Comparison of ENCODE assay signal across 8 mouse cellular contexts in the genomic region with DNA sequence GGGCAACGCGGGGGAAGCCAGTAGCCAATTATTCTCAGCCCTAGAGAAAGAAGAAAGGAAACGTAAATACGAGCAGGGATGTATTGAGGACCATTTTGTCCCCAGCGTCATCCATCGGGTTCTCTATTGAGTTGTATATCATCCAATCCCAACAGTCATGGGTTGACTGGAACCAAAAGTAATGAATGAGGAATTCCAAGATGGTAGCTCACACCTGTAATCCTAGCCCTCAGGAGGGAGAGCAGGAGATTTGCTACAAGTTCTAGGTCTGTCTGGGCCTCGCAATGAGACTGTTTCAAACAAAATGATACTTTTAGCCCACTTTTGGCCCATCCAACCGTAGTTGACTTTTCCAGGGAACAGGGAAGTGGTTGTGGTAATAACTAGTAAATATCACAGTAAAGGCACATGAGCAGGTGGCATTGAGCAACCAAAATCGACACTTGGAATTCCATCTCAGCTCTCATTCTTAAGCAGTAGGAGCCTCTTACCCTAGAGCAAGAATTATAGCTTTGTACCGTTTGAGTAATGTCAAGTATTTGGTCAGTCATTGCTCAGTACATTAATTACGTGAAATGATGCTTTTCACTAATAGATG. TPM values are rescaled to one million over a fixed set of nuclear protein-coding genes. Genes with fewer than 3 reads are reported as not detected.
DNase-seq lines count a peak whose midpoint lies in the region; ATAC-seq and TF ChIP-seq lines count a peak whose summit lies in the region.

No protein-coding gene starts in this region.

- TF ChIP-seq POLR2A in cerebellum, adult 2 months (IDR thresholded peaks at IDR 0.05; ENCODE audit: borderline replicate concordance, insufficient read depth, low read length) = no peak
- TF ChIP-seq POLR2A in CH12.LX (IDR thresholded peaks at IDR 0.05; ENCODE audit: low read depth, low read length) = no peak

- no peak for ATAC-seq in hindbrain, embryonic 11.5 days (ENCODE audit: low FRiP score)
- no peak for ATAC-seq in CD4-positive, CD25-positive, alpha-beta regulatory T cell, adult 4 months

- H3K4me2 ChIP-seq in CH12.LX (ENCODE audit: insufficient read depth, low read depth, poor library complexity, severe bottlenecking) = peak overlapping the region; percentile 75; the same call in 1 of the 2 replicates
- H3K4me2 ChIP-seq in hindbrain, embryonic 11.5 days (replicated peaks; ENCODE audit: low read depth, low read length) = peak overlapping the region; percentile 69

- peak overlapping the region; percentile 79; the same call in 1 of the 2 replicates for H3K9ac ChIP-seq in CH12.LX (ENCODE audit: insufficient read depth, low read depth)
- peak overlapping the region; percentile 97 for H3K9ac ChIP-seq in hindbrain, embryonic 11.5 days (ENCODE audit: low read depth, low read length)

- no peak for DNase-seq in cerebellum, adult 2 months
- no peak for DNase-seq in cerebellum, adult 8-10 months
- no peak for DNase-seq in CH12.LX (ENCODE audit: extremely low read depth)
- DNase-seq in hindbrain, embryonic 11.5 days (ENCODE audit: low spot score) = no peak
- peak; percentile 12 for DNase-seq in lung, postnatal 14 days
- no peak for DNase-seq in cerebellum, postnatal 4 days (ENCODE audit: low spot score in 2 of 2)
- DNase-seq in frontal cortex, postnatal 25 days (ENCODE audit: low spot score in 2 of 2) = no peak

- in situ Hi-C loops in CH12.LX (cut with MboI; ENCODE audit: low pct_ligation_motif_present, low pct_unique_long_range_greater_than_20kb, low sequenced_read_pairs) = no loop called here

- H3K27me3 ChIP-seq in cerebellum, adult 2 months (ENCODE audit: control insufficient read depth, insufficient read depth, low read length) = no peaks in the 10 kb centered on the region
- no peaks in the 10 kb centered on the region for H3K27me3 ChIP-seq in CH12.LX (replicated peaks)
- no peaks in the 10 kb centered on the region for H3K27me3 ChIP-seq in hindbrain, embryonic 11.5 days (ENCODE audit: control insufficient read depth, insufficient read depth, low read length)

- no peak overlapping the region for H3K4me3 ChIP-seq in cerebellum, adult 2 months (replicated peaks; ENCODE audit: insufficient read depth, low read depth, low read length)
- H3K4me3 ChIP-seq in CH12.LX (replicated peaks in 1 of 3; ENCODE audit: low read depth in 2 of 3, low read length in 2 of 3, poor library complexity in 1 of 3) = peak overlapping the region in 1 of 3 experiments; percentile 73
- peak overlapping the region; percentile 92 for H3K4me3 ChIP-seq in hindbrain, embryonic 11.5 days (ENCODE audit: low read depth, low read length)

- WGBS in cerebellum, adult 2 months = 63% methylated on average over 11 of the region's 11 CpGs
- 31% methylated on average over 11 of the region's 11 CpGs for WGBS in hindbrain, embryonic 11.5 days

- TF ChIP-seq EP300 in CH12.LX (IDR thresholded peaks at IDR 0.05; ENCODE audit: low read length) = no peak

- H3K9me3 ChIP-seq in CH12.LX (replicated peaks; ENCODE audit: low read length) = no peaks in the 10 kb centered on the region
- H3K9me3 ChIP-seq in hindbrain, embryonic 11.5 days (ENCODE audit: control insufficient read depth, low read length) = no peaks in the 10 kb centered on the region

- dilution Hi-C loops in CH12.LX (cut with MboI; ENCODE audit: extremely low pct_ligation_motif_present, extremely low pct_unique_long_range_greater_than_20kb, low sequenced_read_pairs) = no loop called here

- H3K4me1 ChIP-seq in cerebellum, adult 2 months (ENCODE audit: control insufficient read depth, insufficient read depth, low read length) = peaks cover 10% of the 10 kb centered on the region
- H3K4me1 ChIP-seq in CH12.LX (ENCODE audit: control insufficient read depth in 1 of 2, insufficient read depth in 2 of 2) = peaks cover 8 to 49% of the 10 kb centered on the region in 2 experiments; a peak in 3 of 4 replicates
- peaks cover 7% of the 10 kb centered on the region for H3K4me1 ChIP-seq in hindbrain, embryonic 11.5 days (replicated peaks; ENCODE audit: control insufficient read depth, insufficient read depth, low read length)

- TF ChIP-seq CTCF in cerebellum, adult 2 months (IDR thresholded peaks at IDR 0.05; ENCODE audit: borderline replicate concordance, insufficient read depth, low read depth, low read length) = no peak
- no peak for TF ChIP-seq CTCF in CH12.LX (conservative IDR thresholded peaks at IDR 0.05 in 1 of 2, IDR thresholded peaks at IDR 0.05 in 1 of 2; ENCODE audit: low read depth in 2 of 2, low read length in 2 of 2)

- TF ChIP-seq RAD21 in CH12.LX (IDR thresholded peaks at IDR 0.05; ENCODE audit: low read depth, low read length) = no peak

- no peaks in the 10 kb centered on the region for H3K79me2 ChIP-seq in CH12.LX (replicated peaks; ENCODE audit: control insufficient read depth, extremely low read depth, insufficient read depth, poor library complexity, severe bottlenecking)

- no peaks in the 10 kb centered on the region for H3K36me3 ChIP-seq in CH12.LX (replicated peaks in 1 of 2; ENCODE audit: control insufficient read depth in 1 of 2, insufficient read depth in 1 of 2, low read length in 1 of 2)
- H3K36me3 ChIP-seq in hindbrain, embryonic 11.5 days (ENCODE audit: control insufficient read depth, insufficient read depth, low read length) = no peaks in the 10 kb centered on the region

- H3K27ac ChIP-seq in cerebellum, adult 2 months (ENCODE audit: insufficient read depth, low read length) = peak overlapping the region; percentile 17; the same call in 1 of the 2 replicates
- no peak overlapping the region for H3K27ac ChIP-seq in CH12.LX (ENCODE audit: insufficient read depth, low read depth)
- H3K27ac ChIP-seq in hindbrain, embryonic 11.5 days (ENCODE audit: low read depth, low read length) = peak overlapping the region; percentile 100

TF ChIP-seq in CH12.LX, 34 proteins besides CTCF, POLR2A, EP300 and RAD21:
- TF ChIP-seq ZKSCAN1 (IDR thresholded peaks at IDR 0.05; ENCODE audit: borderline replicate concordance, low read depth, low read length) (no peak), ZNF384 (IDR thresholded peaks at IDR 0.05; ENCODE audit: low read depth, low read length) (no peak), TBP (conservative IDR thresholded peaks at IDR 0.05; ENCODE audit: low read depth, low read length) (no peak), TCF12 (IDR thresholded peaks at IDR 0.05; ENCODE audit: low read depth, low read length) (no peak), ZC3H11A (IDR thresholded peaks at IDR 0.05; ENCODE audit: low read depth, low read length) (no peak), SIN3A (IDR thresholded peaks at IDR 0.05; ENCODE audit: low read length) (no peak), MYC (IDR thresholded peaks at IDR 0.05; ENCODE audit: low read depth, low read length) (no peak), CHD1 (IDR thresholded peaks at IDR 0.05; ENCODE audit: low read depth, low read length) (no peak), SMC3 (IDR thresholded peaks at IDR 0.05; ENCODE audit: low read depth, low read length) (no peak), ELF1 (IDR thresholded peaks at IDR 0.05; ENCODE audit: low read depth, low read length) (no peak), BHLHE40 (IDR thresholded peaks at IDR 0.05; ENCODE audit: low read depth, low read length) (no peak), MAX (IDR thresholded peaks at IDR 0.05; ENCODE audit: low read length) (no peak), MAFK (IDR thresholded peaks at IDR 0.05; ENCODE audit: insufficient replicate concordance, low read length) (no peak), CHD2 (IDR thresholded peaks at IDR 0.05; ENCODE audit: low read length) (no peak)

RNA-seq across cellular contexts. Expression of gene Macf1, which starts 18.4 kb away (rescaled TPM):
- polyA plus RNA-seq in cerebellum, adult 2 months (2012; rRNA removed) = 193 and 201 TPM in 2 replicates
- total RNA-seq in CH12.LX (2012; rRNA removed) (77.2 and 77.8 TPM in 2 replicates), CH12.LX (2014; rRNA removed) (56.8 and 63.3 TPM in 2 replicates)
- 81.4 and 93.3 TPM in 2 replicates for polyA plus RNA-seq in CH12.LX (2012; ENCODE audit: insufficient read length, low read depth)
- 74.7 and 114 TPM in 2 replicates for polyA plus RNA-seq in hindbrain, embryonic 11.5 days (2014; fragmentation: Nextera tagmentation; extraction: Ambion mirVana)
- polyA plus RNA-seq in CD4-positive, CD25-positive, alpha-beta regulatory T cell, adult 4 months (2017; shearing (Covaris generic)) = 100 to 1,000 TPM; 161 to 185 TPM

RNA-seq across cellular contexts. Expression of gene Ndufs5, which starts 52.2 kb away (rescaled TPM):
- polyA plus RNA-seq in cerebellum, adult 2 months (2012; rRNA removed) = 602 and 636 TPM in 2 replicates
- total RNA-seq in CH12.LX (2012; rRNA removed) = 213 and 227 TPM in 2 replicates
- 174 and 179 TPM in 2 replicates for total RNA-seq in CH12.LX (2014; rRNA removed)
- polyA plus RNA-seq in CH12.LX (2012; ENCODE audit: insufficient read length, low read depth) = 121 and 145 TPM in 2 replicates
- 340 and 344 TPM in 2 replicates for polyA plus RNA-seq in hindbrain, embryonic 11.5 days (2014; fragmentation: Nextera tagmentation; extraction: Ambion mirVana)
- polyA plus RNA-seq in CD4-positive, CD25-positive, alpha-beta regulatory T cell, adult 4 months (2017; shearing (Covaris generic)) = 100 to 1,000 TPM; 104 to 124 TPM
